Mouse (Mus musculus): ENCODE measurements at regions not wholly inside any gene's neighbourhood (a gene's known extent, or its start where the extent isn't known, plus 50 kb on each side); places are given as distances from the start of the nearest gene placed in this dataset.

GRCm38 (mm10) chr12:73850831-73851230 is 50.3 kb upstream of the Hif1a start:
- no peak for TF ChIP-seq CTCF (IDR thresholded peaks at IDR 0.05; ENCODE audit: low read depth)
- TF ChIP-seq EP300 (IDR thresholded peaks at IDR 0.05; ENCODE audit: low read depth), result no peak

All from heart, postnatal 0 days (tissue).